Mouse (Mus musculus): ENCODE measurements around the gene Mettl16.

Gene Mettl16

GRCm38 (mm10) chr11:74770595-74771207 lies at the start of gene Mettl16:
TSS of gene Mettl16 (plus strand) at chr11:74770830.
- peak; percentile 91 for DNase-seq

- DNase-seq: no peak
Observed at GRCm38 (mm10) chr11:74721141-74721540, 49.5 kb upstream of the Mettl16 start.

GRCm38 (mm10) chr11:74721971-74722370 lies 48.7 kb upstream of the Mettl16 start:
- no peak for DNase-seq

GRCm38 (mm10) chr11:74723357-74724234 lies 47.0 kb upstream of the Mettl16 start:
- DNase-seq: peak; percentile 88

GRCm38 (mm10) chr11:74724235-74724791 lies 46.3 kb upstream of the Mettl16 start, which contains the start of gene Pafah1b1:
TSS of gene Pafah1b1 (minus strand) at chr11:74724670.
- peak; percentile 98 for DNase-seq

GRCm38 (mm10) chr11:74725181-74725580 lies 45.4 kb upstream of the Mettl16 start:
- no peak for DNase-seq

GRCm38 (mm10) chr11:74734917-74735316 lies 35.7 kb upstream of the Mettl16 start:
- DNase-seq: no peak

DNA sequence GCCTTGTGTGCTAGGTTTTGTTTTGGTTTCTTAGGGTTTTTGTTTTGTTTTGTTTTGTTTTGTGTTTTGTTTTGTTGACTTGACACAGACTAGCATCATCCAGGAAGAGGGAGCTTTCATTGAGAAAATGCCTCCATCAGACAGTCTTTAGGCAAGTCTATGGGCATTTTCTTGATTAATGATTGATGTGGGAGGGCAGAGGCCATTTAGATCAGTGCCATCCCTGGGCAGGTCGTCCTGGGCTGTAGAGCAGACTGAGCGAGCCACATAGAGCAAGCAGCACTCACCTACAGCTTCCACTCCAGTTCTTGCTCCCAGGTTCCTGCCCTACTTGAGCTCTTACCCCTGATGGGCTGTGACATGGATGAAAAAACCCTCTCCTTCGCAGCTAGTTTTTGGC lies 32.8 kb upstream of the Mettl16 start:
- DNase-seq: no peak

GRCm38 (mm10) chr11:74748022-74748421 lies 22.6 kb upstream of the Mettl16 start:
- no peak for DNase-seq

- no peak for DNase-seq
Observed at GRCm38 (mm10) chr11:74749241-74749640, 21.4 kb upstream of the Mettl16 start.

- no peak for DNase-seq
Observed at GRCm38 (mm10) chr11:74750662-74751351, 19.8 kb upstream of the Mettl16 start.

GRCm38 (mm10) chr11:74751352-74752066 lies 19.1 kb upstream of the Mettl16 start:
- no peak for DNase-seq

DNA sequence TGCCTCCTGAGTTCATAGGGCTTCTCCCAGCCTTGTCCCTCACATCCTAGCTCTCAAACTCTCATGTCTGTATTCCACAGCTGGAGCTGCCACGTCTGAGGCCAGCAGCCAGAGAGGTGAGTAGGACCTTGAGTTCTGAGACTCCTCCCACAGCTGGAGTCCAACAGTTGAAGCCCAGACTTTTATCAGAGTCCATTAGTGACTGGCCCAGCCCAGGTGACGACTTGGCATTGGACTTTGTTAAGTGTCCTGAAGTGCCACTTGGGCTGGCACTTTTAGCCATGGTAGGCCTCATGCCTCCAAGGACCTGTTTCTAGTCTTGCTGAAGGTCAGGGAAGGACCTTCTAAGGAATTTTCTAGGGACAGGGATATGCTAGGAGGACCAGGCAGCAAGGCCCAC lies 14.0 kb upstream of the Mettl16 start:
- no peak for DNase-seq

DNA sequence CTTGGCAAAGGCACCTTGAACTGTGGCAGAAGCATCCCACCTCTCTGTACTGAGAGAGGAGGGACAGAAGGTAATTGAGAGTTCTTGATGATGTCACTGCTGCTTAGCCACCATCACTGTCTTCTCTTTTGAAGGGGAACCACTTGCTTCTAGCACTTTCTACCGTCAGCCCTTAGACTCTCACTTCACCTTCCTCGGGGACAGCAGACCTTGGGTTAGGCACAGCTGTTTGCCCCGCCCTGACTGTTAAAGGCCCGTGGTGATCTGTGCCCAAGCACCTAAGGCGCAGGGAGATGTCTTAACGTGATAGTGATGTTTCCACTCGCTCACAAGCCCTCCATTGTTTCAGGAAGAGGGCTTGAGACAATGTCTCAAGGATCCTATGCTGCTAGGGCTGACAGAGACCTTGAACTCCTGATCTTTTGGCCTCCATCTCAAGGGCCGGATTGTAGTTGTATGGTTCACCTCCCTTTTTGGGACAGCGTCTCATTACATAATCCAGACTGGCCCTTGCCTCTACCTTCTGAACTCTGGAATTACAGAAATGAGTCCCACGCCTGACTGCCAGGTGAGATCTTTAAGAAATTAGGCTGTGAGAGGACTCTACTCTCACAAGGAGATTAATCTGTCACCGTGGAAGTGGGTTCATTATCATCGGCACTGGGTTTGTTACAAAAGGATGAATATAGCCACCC lies 9.5 kb upstream of the Mettl16 start:
- DNase-seq: no peak

- no peak for DNase-seq
Observed at GRCm38 (mm10) chr11:74763960-74764625, 6.5 kb upstream of the Mettl16 start.

GRCm38 (mm10) chr11:74767469-74767868 lies 3.2 kb upstream of the Mettl16 start:
- no peak for DNase-seq

DNA sequence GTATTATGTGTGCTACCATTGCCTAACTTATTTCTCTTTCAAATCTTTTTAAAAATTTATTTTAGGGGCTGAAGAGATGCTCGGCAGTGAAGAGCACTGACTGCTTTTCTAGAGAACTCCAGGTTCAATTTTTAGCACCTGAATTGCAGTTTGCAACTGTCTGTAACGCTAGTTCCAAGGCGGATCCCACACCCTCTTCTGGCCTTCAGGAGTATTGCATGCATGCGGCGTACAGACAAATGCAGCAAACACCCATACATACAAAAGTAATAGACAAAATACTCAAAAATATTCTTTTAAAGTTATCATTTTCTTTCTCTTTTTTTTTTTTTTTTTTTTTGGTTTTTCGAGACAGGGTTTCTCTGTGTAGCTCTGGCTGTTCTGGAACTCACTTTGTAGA lies 2.6 kb upstream of the Mettl16 start:
- peak; percentile 81 for DNase-seq

DNA sequence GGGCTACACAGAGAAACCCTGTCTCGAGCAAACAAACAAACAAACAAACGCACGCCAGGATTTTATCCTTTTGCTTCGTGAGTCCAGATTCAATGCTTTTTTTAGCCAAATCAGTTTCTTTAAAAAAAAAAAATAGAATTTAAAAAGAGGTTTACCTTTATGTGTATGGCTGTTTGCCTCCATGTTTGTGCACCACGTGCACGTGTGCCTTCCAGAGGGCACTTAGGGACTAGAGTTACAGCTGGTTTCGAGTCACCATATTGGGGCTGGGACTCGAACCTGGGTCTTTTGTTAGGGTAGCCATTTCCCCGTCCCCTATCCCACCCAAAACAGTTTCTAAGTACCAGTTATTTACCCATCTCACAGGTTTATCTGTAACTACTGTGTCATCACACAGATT lies 593 bp upstream of the Mettl16 start:
- no peak for DNase-seq

GRCm38 (mm10) chr11:74771234-74771633 lies 604 bp downstream of the Mettl16 start:
- DNase-seq: no peak

GRCm38 (mm10) chr11:74771650-74772049 lies 1.0 kb downstream of the Mettl16 start:
- DNase-seq: no peak

- no peak for DNase-seq
Observed at GRCm38 (mm10) chr11:74772386-74772785, 1.8 kb downstream of the Mettl16 start.

Data from thymus, postnatal 4 days (tissue).